Comparison of ENCODE assay signal across 11 mouse cellular contexts in the genomic region with DNA sequence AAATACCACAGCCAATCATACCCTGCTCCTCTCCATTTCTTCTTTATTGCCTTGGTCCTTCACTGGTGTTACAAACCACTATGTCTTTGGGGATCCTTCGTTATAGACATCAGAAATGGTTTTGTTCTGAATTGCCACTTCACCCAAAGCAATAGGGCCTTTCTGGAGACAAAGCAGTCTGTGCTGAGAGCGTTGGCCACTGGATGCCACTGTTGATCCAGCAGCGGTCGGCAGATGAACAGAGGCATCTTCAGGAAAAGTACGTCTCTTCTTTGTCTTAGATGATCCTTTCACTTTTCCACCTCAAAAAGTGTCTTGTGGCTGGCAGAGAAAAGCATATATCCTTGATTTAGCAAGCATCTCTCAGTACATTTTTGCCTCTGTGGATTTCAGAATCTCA.
DNase-seq lines count a peak whose midpoint lies in the region; ATAC-seq and TF ChIP-seq lines count a peak whose summit lies in the region.
"Had no signal": no experiment of that assay in that cellular context is flagged by ENCODE, and none has a peak within 500 bp of the region (broad histone marks: within the 10 kb centered on the region; RNA-seq: fewer than 3 reads in every experiment).

No protein-coding gene starts in this region.

- H3K27ac ChIP-seq in kidney, postnatal 0 days, result no peak overlapping the region
- no peak overlapping the region for H3K27ac ChIP-seq in kidney, embryonic 15.5 days
- peak overlapping the region; percentile 75 for H3K27ac ChIP-seq in midbrain, embryonic 13.5 days
- H3K27ac ChIP-seq in midbrain, embryonic 11.5 days (ENCODE audit: low read depth, low read length), result no peak overlapping the region
- H3K27ac ChIP-seq: limb, embryonic 12.5 days; neural tube, embryonic 12.5 days had no signal

- intact Hi-C loops in left cerebral cortex, postnatal 25 days (cut with DNase I), result loop anchor here (5.0 kb wide), 1 partner anchor 516 kb away; no protein-coding TSS in a partner anchor

- WGBS in kidney, postnatal 0 days, result 79% methylated on average over 5 of the region's 5 CpGs
- WGBS in kidney, embryonic 15.5 days, result 88% methylated on average over 5 of the region's 5 CpGs
- 44% methylated on average over 5 of the region's 5 CpGs for WGBS in midbrain, embryonic 13.5 days
- 65% methylated on average over 5 of the region's 5 CpGs for WGBS in midbrain, embryonic 11.5 days

- ATAC-seq in kidney, postnatal 0 days (replicated peaks; ENCODE audit: low FRiP score, low read depth), result no peak
- ATAC-seq in kidney, embryonic 15.5 days (replicated peaks; ENCODE audit: low FRiP score), result no peak
- no peak for ATAC-seq in midbrain, embryonic 13.5 days
- ATAC-seq in midbrain, embryonic 11.5 days (ENCODE audit: low FRiP score), result no peak

- DNase-seq in kidney, postnatal 0 days (ENCODE audit: low spot score), result no peak
- no peak for DNase-seq in midbrain, embryonic 11.5 days (ENCODE audit: low spot score, missing footprints)
- DNase-seq in left cerebral cortex, postnatal 25 days (ENCODE audit: low spot score in 2 of 2), result peak; percentile 26 to 66
- peak; percentile 12 for DNase-seq in right cerebral cortex, postnatal 25 days
- no peak for DNase-seq in urinary bladder, postnatal 25 days (ENCODE audit: low spot score)
- DNase-seq: cerebellum, adult 2 months; thymus, postnatal 4 days had no signal

- no peaks in the 10 kb centered on the region for H3K27me3 ChIP-seq in kidney, postnatal 0 days (ENCODE audit: insufficient read depth, low read length)
- no peaks in the 10 kb centered on the region for H3K27me3 ChIP-seq in kidney, embryonic 15.5 days
- H3K27me3 ChIP-seq in midbrain, embryonic 13.5 days, result no peaks in the 10 kb centered on the region
- no peaks in the 10 kb centered on the region for H3K27me3 ChIP-seq in midbrain, embryonic 11.5 days (ENCODE audit: control insufficient read depth, insufficient read depth, low read length)
- H3K27me3 ChIP-seq: limb, embryonic 12.5 days; neural tube, embryonic 12.5 days had no signal

- no peaks in the 10 kb centered on the region for H3K9me3 ChIP-seq in kidney, postnatal 0 days (replicated peaks; ENCODE audit: low read length)
- H3K9me3 ChIP-seq in kidney, embryonic 15.5 days (replicated peaks), result no peaks in the 10 kb centered on the region
- H3K9me3 ChIP-seq in midbrain, embryonic 13.5 days, result no peaks in the 10 kb centered on the region
- H3K9me3 ChIP-seq in midbrain, embryonic 11.5 days (ENCODE audit: control insufficient read depth, low read length), result no peaks in the 10 kb centered on the region
- H3K9me3 ChIP-seq: limb, embryonic 12.5 days; neural tube, embryonic 12.5 days had no signal

- peaks cover 6% of the 10 kb centered on the region; the same call in 1 of the 2 replicates for H3K36me3 ChIP-seq in kidney, postnatal 0 days (ENCODE audit: insufficient read depth, low read length)
- peaks cover 53% of the 10 kb centered on the region for H3K36me3 ChIP-seq in kidney, embryonic 15.5 days
- H3K36me3 ChIP-seq in midbrain, embryonic 13.5 days, result 0 out of 2 replicates have a peak, but pooled peaks cover 5% of the 10 kb centered on the region
- no peaks in the 10 kb centered on the region for H3K36me3 ChIP-seq in midbrain, embryonic 11.5 days (ENCODE audit: control insufficient read depth, insufficient read depth, low read length)

- no peak overlapping the region for H3K4me3 ChIP-seq in kidney, postnatal 0 days (replicated peaks; ENCODE audit: low read depth, low read length)
- H3K4me3 ChIP-seq in kidney, embryonic 15.5 days (replicated peaks), result no peak overlapping the region
- no peak overlapping the region for H3K4me3 ChIP-seq in midbrain, embryonic 13.5 days (replicated peaks)
- no peak overlapping the region for H3K4me3 ChIP-seq in midbrain, embryonic 11.5 days (ENCODE audit: low read depth, low read length)
- H3K4me3 ChIP-seq: limb, embryonic 12.5 days; neural tube, embryonic 12.5 days had no signal

- no peak overlapping the region for H3K4me2 ChIP-seq in kidney, postnatal 0 days (ENCODE audit: low read length)
- no peak overlapping the region for H3K4me2 ChIP-seq in kidney, embryonic 15.5 days
- H3K4me2 ChIP-seq in midbrain, embryonic 13.5 days (replicated peaks), result no peak overlapping the region
- H3K4me2 ChIP-seq in midbrain, embryonic 11.5 days, result no peak overlapping the region
- H3K4me2 ChIP-seq: limb, embryonic 12.5 days; neural tube, embryonic 12.5 days had no signal

- no peaks in the 10 kb centered on the region for H3K4me1 ChIP-seq in kidney, postnatal 0 days (replicated peaks; ENCODE audit: insufficient read depth, low read length)
- no peaks in the 10 kb centered on the region for H3K4me1 ChIP-seq in kidney, embryonic 15.5 days
- H3K4me1 ChIP-seq in midbrain, embryonic 13.5 days (replicated peaks), result peaks cover 36% of the 10 kb centered on the region
- H3K4me1 ChIP-seq in midbrain, embryonic 11.5 days (ENCODE audit: control insufficient read depth, insufficient read depth, low read length), result peaks cover 26% of the 10 kb centered on the region
- H3K4me1 ChIP-seq: limb, embryonic 12.5 days had no signal

- TF ChIP-seq CTCF in kidney, postnatal 0 days (IDR thresholded peaks at IDR 0.05; ENCODE audit: low read depth), result peak; percentile 45

- H3K9ac ChIP-seq in kidney, postnatal 0 days (ENCODE audit: low read depth, low read length), result no peak overlapping the region
- H3K9ac ChIP-seq in kidney, embryonic 15.5 days, result no peak overlapping the region
- H3K9ac ChIP-seq in midbrain, embryonic 13.5 days (replicated peaks), result 0 out of 2 replicates have a peak overlapping the region, but pooled peaks have one; percentile 1
- no peak overlapping the region for H3K9ac ChIP-seq in midbrain, embryonic 11.5 days (ENCODE audit: low read length)
- H3K9ac ChIP-seq: limb, embryonic 12.5 days; neural tube, embryonic 12.5 days had no signal

Comparison
In these comparisons a context has a peak if more than half of its experiments do, and no peak if none do; other contexts are left out.
1. DNase-seq: peak in left cerebral cortex, postnatal 25 days (2 of 2) and right cerebral cortex, postnatal 25 days (single experiment); none in kidney, postnatal 0 days (single experiment), midbrain, embryonic 11.5 days (single experiment) and urinary bladder, postnatal 25 days (single experiment).